Mouse (Mus musculus) testis, adult 2 months (tissue): ENCODE measurements at regions not wholly inside any gene's neighbourhood (a gene's known extent, or its start where the extent isn't known, plus 50 kb on each side); places are given as distances from the start of the nearest gene placed in this dataset.

ENCODE experiments used
- H3K27ac ChIP-seq: fragments of 200-500 bp; 2 replicates; pipeline ENCODE4 v1.5.1; 2012; ENCODE audit warnings: low read depth, low read length; ENCODE audit not compliant: control insufficient read depth, insufficient read depth
- H3K27me3 ChIP-seq: fragments of 200-500 bp; 2 replicates; pipeline ENCODE4 v1.6.1; 2012; ENCODE audit warnings: mild to moderate bottlenecking, low read length, moderate library complexity; ENCODE audit not compliant: control insufficient read depth, insufficient read depth
- H3K36me3 ChIP-seq: fragments of 200-500 bp; 2 replicates; pipeline ENCODE4 v1.6.1; 2012; ENCODE audit warnings: mild to moderate bottlenecking, low read length; ENCODE audit not compliant: control insufficient read depth, insufficient read depth
- H3K4me1 ChIP-seq: fragments of 200-500 bp; 2 replicates; pipeline ENCODE4 v1.6.1; 2012; ENCODE audit warnings: low read length; ENCODE audit not compliant: control insufficient read depth, insufficient read depth
- H3K4me3 ChIP-seq: fragments of 200-500 bp; 2 replicates; pipeline ENCODE4 v1.5.1; 2012; ENCODE audit warnings: low read depth, mild to moderate bottlenecking, low read length, moderate library complexity, mixed read lengths; ENCODE audit not compliant: control insufficient read depth
- CTCF ChIP-seq: fragments of 200-500 bp; IDR thresholded peaks from 2 replicates; pipeline ENCODE4 v1.5.1; 2012; ENCODE audit warnings: low read depth, mild to moderate bottlenecking, inconsistent platforms, low read length, moderate library complexity; ENCODE audit not compliant: control insufficient read depth, insufficient read depth, insufficient replicate concordance
- POLR2A ChIP-seq: fragments of 200-500 bp; IDR thresholded peaks from 2 replicates; pipeline ENCODE4 v1.6.1; 2012; ENCODE audit warnings: low read depth, mild to moderate bottlenecking, inconsistent platforms, low read length, moderate library complexity; ENCODE audit not compliant: control insufficient read depth

- Histone ChIP-seq H3K4me3 (no peak overlapping the region), H3K4me1 (no peaks in the 10 kb centered on the region), H3K27ac (no peak overlapping the region), H3K36me3 (no peaks in the 10 kb centered on the region), H3K27me3 (no peaks in the 10 kb centered on the region)
- TF ChIP-seq CTCF (no peak), POLR2A (no peak)
Observed at GRCm38 (mm10) chr13:101988637-101989413, 220.8 kb upstream of the Pik3r1 start.

- TF ChIP-seq CTCF (no peak), POLR2A (no peak)
Observed at GRCm38 (mm10) chr13:101991729-101992128, 223.7 kb upstream of the Pik3r1 start.

GRCm38 (mm10) chr13:101994779-101995178 lies 226.8 kb upstream of the Pik3r1 start:
- Histone ChIP-seq H3K4me3 (no peak overlapping the region), H3K27ac (no peak overlapping the region), H3K36me3 (no peaks in the 10 kb centered on the region), H3K27me3 (no peaks in the 10 kb centered on the region), H3K4me1 (no peaks in the 10 kb centered on the region)
- no peak for TF ChIP-seq POLR2A

More at GRCm38 (mm10) chr13:101991729-101992128, 223.7 kb upstream of the Pik3r1 start:
- H3K4me3 ChIP-seq = no peak overlapping the region
- no peaks in the 10 kb centered on the region for H3K4me1 ChIP-seq
- no peaks in the 10 kb centered on the region for H3K36me3 ChIP-seq
- no peak overlapping the region for H3K27ac ChIP-seq
- H3K27me3 ChIP-seq = no peaks in the 10 kb centered on the region

- Histone ChIP-seq H3K4me3 (no peak overlapping the region), H3K4me1 (no peaks in the 10 kb centered on the region), H3K36me3 (no peaks in the 10 kb centered on the region), H3K27ac (no peak overlapping the region), H3K27me3 (no peaks in the 10 kb centered on the region)
- no peak for TF ChIP-seq CTCF
- no peak for TF ChIP-seq POLR2A
Observed at GRCm38 (mm10) chr13:101995529-101995928, 227.5 kb upstream of the Pik3r1 start.

- Histone ChIP-seq H3K4me3 (no peak overlapping the region), H3K27ac (no peak overlapping the region), H3K27me3 (no peaks in the 10 kb centered on the region), H3K36me3 (no peaks in the 10 kb centered on the region), H3K4me1 (no peaks in the 10 kb centered on the region)
- no peak for TF ChIP-seq POLR2A
- no peak for TF ChIP-seq CTCF
Observed at GRCm38 (mm10) chr13:101996144-101996543, 228.1 kb upstream of the Pik3r1 start.

GRCm38 (mm10) chr13:101997415-101997814 lies 229.4 kb upstream of the Pik3r1 start:
- Histone ChIP-seq H3K27me3 (no peaks in the 10 kb centered on the region), H3K4me1 (no peaks in the 10 kb centered on the region), H3K4me3 (no peak overlapping the region), H3K36me3 (no peaks in the 10 kb centered on the region), H3K27ac (no peak overlapping the region)
- TF ChIP-seq CTCF (no peak), POLR2A (no peak)

DNA sequence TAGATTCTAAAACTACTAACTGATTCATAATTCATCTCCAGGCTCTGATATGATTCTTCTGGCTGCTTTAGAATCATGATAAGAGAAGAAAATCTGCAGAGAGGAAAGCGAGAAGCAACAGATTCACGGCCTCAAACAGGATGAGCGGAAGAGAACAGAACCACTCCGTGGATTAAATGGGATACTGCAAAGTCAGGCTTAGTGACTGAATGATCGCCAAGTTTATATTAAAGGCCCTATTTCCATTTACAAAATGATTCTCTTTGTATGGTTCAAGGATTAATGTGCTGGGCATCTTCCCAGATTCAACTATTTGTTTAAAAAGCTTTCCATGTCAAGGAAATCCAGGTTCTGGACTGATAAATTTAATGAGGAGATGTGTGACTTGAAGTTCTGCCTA lies 238.5 kb upstream of the Pik3r1 start:
- Histone ChIP-seq H3K27ac (no peak overlapping the region), H3K27me3 (no peaks in the 10 kb centered on the region), H3K4me1 (no peaks in the 10 kb centered on the region), H3K4me3 (no peak overlapping the region), H3K36me3 (no peaks in the 10 kb centered on the region)
- TF ChIP-seq CTCF = no peak
- TF ChIP-seq POLR2A = no peak
